Mouse (Mus musculus) ES-E14 (cell line): ENCODE measurements around the gene Map4k2. TPM values are rescaled to one million over a fixed set of nuclear protein-coding genes. Genes with fewer than 3 reads are reported as not detected.

Experiments used
- DNase-seq: peaks from one replicate; pipeline ENCODE4 v3.0.0-alpha.2; 2013; ENCODE audit warnings: low read depth, low spot score
- H3K27ac ChIP-seq: 2 replicates; pipeline ENCODE4 v1.5.1; 2012; ENCODE audit warnings: low read depth, mild to moderate bottlenecking, low read length, moderate library complexity, mixed read lengths; ENCODE audit not compliant: poor library complexity, insufficient read depth, severe bottlenecking
- H3K36me3 ChIP-seq: 2 replicates; pipeline ENCODE4 v1.6.1; 2012; ENCODE audit warnings: mild to moderate bottlenecking, low read length, moderate library complexity, mixed read lengths; ENCODE audit not compliant: control insufficient read depth, poor library complexity, insufficient read depth, severe bottlenecking
- H3K4me1 ChIP-seq, 2 experiments: fragments of 150-350 bp in 1 of 2; sonication (generic) in 1 of 2; 2 replicates each; pipeline ENCODE4 v1.6.1; 2012; ENCODE audit warnings: low read length in 2 of 2, mild to moderate bottlenecking in 1 of 2, mixed read lengths in 1 of 2; ENCODE audit not compliant: control insufficient read depth in 2 of 2, insufficient read depth in 2 of 2, poor library complexity in 1 of 2
- H3K4me3 ChIP-seq, 2 experiments: fragments of 150-350 bp in 1 of 2; sonication (generic) in 1 of 2; 2 replicates each; pipeline ENCODE4 v1.5.1; 2012; ENCODE audit warnings: low read length in 2 of 2, low read depth in 1 of 2, mild to moderate bottlenecking in 1 of 2, mixed read lengths in 1 of 2; ENCODE audit not compliant: insufficient read depth in 1 of 2, poor library complexity in 1 of 2, severe bottlenecking in 1 of 2
- H3K9ac ChIP-seq: 2 replicates; pipeline ENCODE4 v1.6.1; 2012; ENCODE audit warnings: low read depth, mild to moderate bottlenecking, low read length, mixed read lengths; ENCODE audit not compliant: poor library complexity, insufficient read depth, severe bottlenecking
- H3K9me3 ChIP-seq: fragments of 150-350 bp; sonication (generic); 2 replicates; pipeline ENCODE4 v1.6.1; 2012; ENCODE audit warnings: low read depth, mild to moderate bottlenecking, low read length; ENCODE audit not compliant: control insufficient read depth, insufficient read depth
- CHD2 ChIP-seq: IDR thresholded peaks from 2 replicates; pipeline ENCODE4 v1.6.1; 2014; ENCODE audit warnings: mild to moderate bottlenecking, low read depth, low read length, inconsistent platforms
- HCFC1 ChIP-seq: IDR thresholded peaks from 2 replicates; pipeline ENCODE4 v1.6.1; 2012; ENCODE audit warnings: low read length, inconsistent platforms, borderline replicate concordance; ENCODE audit not compliant: insufficient read depth
- MAFK ChIP-seq: IDR thresholded peaks from 2 replicates; pipeline ENCODE4 v1.6.1; 2014; ENCODE audit warnings: mild to moderate bottlenecking, low read depth, low read length, inconsistent platforms; ENCODE audit not compliant: insufficient read depth
- ZC3H11A ChIP-seq: IDR thresholded peaks from 2 replicates; pipeline ENCODE4 v1.6.1; 2012; ENCODE audit warnings: low read depth, mild to moderate bottlenecking, inconsistent platforms, low read length, borderline replicate concordance
- ZNF384 ChIP-seq: IDR thresholded peaks from 2 replicates; pipeline ENCODE4 v1.6.1; 2012; ENCODE audit warnings: low read depth, low read length, inconsistent platforms
- in situ Hi-C, 2 experiments: fragments of 600-800 bp; cut with MboI; formaldehyde crosslinking; loops; one replicate each; pipeline ENCODE4 v1.15.1; 2025; ENCODE audit warnings: low sequenced_read_pairs in 2 of 2, inconsistent platforms in 1 of 2; ENCODE audit not compliant: unreplicated experiment in 2 of 2
- total RNA-seq: library from RNA; depleted of rRNA; stranded (reverse); fragments of 300-350 nt; gene quantifications from 2 replicates; pipeline ENCODE4 v1.2.3, GENCODE M21; 2012

The Map4k2 gene
- total RNA-seq, 1 experiment: 29.4 TPM

- TF ChIP-seq CHD2: no peak
- TF ChIP-seq MAFK: no peak
- TF ChIP-seq ZC3H11A: no peak
- no peak for TF ChIP-seq ZNF384
- TF ChIP-seq HCFC1: no peak
- H3K9me3 ChIP-seq: no peaks in the 10 kb centered on the region
- peaks cover 6% of the 10 kb centered on the region for H3K36me3 ChIP-seq
- no peak overlapping the region for H3K4me3 ChIP-seq
- H3K9ac ChIP-seq: no peak overlapping the region
- H3K4me1 ChIP-seq: peaks cover 2 to 3% of the 10 kb centered on the region in 2 experiments; a peak in 2 of 4 replicates
- no peak for DNase-seq
- no peak overlapping the region for H3K27ac ChIP-seq
- in situ Hi-C loops: no loop called here
Observed at GRCm38 (mm10) chr19:6361291-6361690, 20.4 kb downstream of the Map4k2 start.

GRCm38 (mm10) chr19:6363091-6363410 is 22.1 kb downstream of the Map4k2 start:
- Histone ChIP-seq H3K9me3 (no peaks in the 10 kb centered on the region), H3K4me1 (peaks cover 2 to 3% of the 10 kb centered on the region in 2 experiments; a peak in 2 of 4 replicates), H3K9ac (peak overlapping the region; percentile 55), H3K36me3 (peaks cover 18% of the 10 kb centered on the region), H3K4me3 (peak overlapping the region; percentile 44 to 70), H3K27ac (no peak overlapping the region)
- no peak for DNase-seq
- in situ Hi-C loops: no loop called here
- TF ChIP-seq CHD2 (no peak), ZNF384 (no peak), ZC3H11A (no peak), HCFC1 (no peak), MAFK (no peak)

- TF ChIP-seq CHD2 (peak; percentile 16; the same call in 1 of the 2 replicates), ZC3H11A (no peak)
- peaks cover 22% of the 10 kb centered on the region for H3K36me3 ChIP-seq
- H3K9me3 ChIP-seq: no peaks in the 10 kb centered on the region
- H3K4me1 ChIP-seq: peaks cover 2 to 3% of the 10 kb centered on the region in 2 experiments; a peak in 2 of 4 replicates
- in situ Hi-C loops: no loop called here
- peak within 1 kb of the TSS; percentile 92 for H3K27ac ChIP-seq
- peak; percentile 98 for DNase-seq
- peak within 1 kb of the TSS; percentile 97 for H3K9ac ChIP-seq
- H3K4me3 ChIP-seq: peak within 1 kb of the TSS; percentile 88 to 89
Observed at GRCm38 (mm10) chr19:6363411-6364240, 22.7 kb downstream of the Map4k2 start, which contains the start of gene Sf1. Sf1 (plus strand) TSS chr19:6363690.

GRCm38 (mm10) chr19:6364317-6364725 is 23.4 kb downstream of the Map4k2 start:
- Histone ChIP-seq H3K4me3 (peak overlapping the region; percentile 88 to 89), H3K27ac (peak overlapping the region; percentile 92), H3K4me1 (peaks cover 2 to 3% of the 10 kb centered on the region in 2 experiments; a peak in 2 of 4 replicates), H3K9me3 (no peaks in the 10 kb centered on the region), H3K36me3 (peaks cover 24% of the 10 kb centered on the region), H3K9ac (peak overlapping the region; percentile 97)
- TF ChIP-seq ZC3H11A: no peak
- TF ChIP-seq HCFC1: peak; percentile 57; the same call in 1 of the 2 replicates
- in situ Hi-C loops: no loop called here
- DNase-seq: peak; percentile 82

GRCm38 (mm10) chr19:6364842-6365241 is 23.9 kb downstream of the Map4k2 start:
- H3K36me3 ChIP-seq: peaks cover 24% of the 10 kb centered on the region
- peak overlapping the region; percentile 88 to 89 for H3K4me3 ChIP-seq
- H3K4me1 ChIP-seq: peaks cover 2 to 3% of the 10 kb centered on the region in 2 experiments; a peak in 2 of 4 replicates
- TF ChIP-seq ZC3H11A (no peak), HCFC1 (no peak), ZNF384 (no peak), CHD2 (no peak), MAFK (no peak)
- peak overlapping the region; percentile 97; the same call in 1 of the 2 replicates for H3K9ac ChIP-seq
- H3K9me3 ChIP-seq: no peaks in the 10 kb centered on the region
- H3K27ac ChIP-seq: no peak overlapping the region; the same call in 1 of the 2 replicates
- in situ Hi-C loops: no loop called here
- DNase-seq: no peak
